Mouse (Mus musculus): ENCODE measurements around the gene Gm1673. TPM values are rescaled to one million over a fixed set of nuclear protein-coding genes. Genes with fewer than 3 reads are reported as not detected.

Gene Gm1673
- total and polyA plus RNA-seq, 2 experiments: 0.37 to 2.3 TPM

- Histone ChIP-seq H3K27ac (replicated peaks; ENCODE audit: insufficient read depth, low read depth, low read length) (no peak overlapping the region), H3K4me3 (ENCODE audit: insufficient read depth, low read depth, low read length) (no peak overlapping the region), H3K79me2 (ENCODE audit: control insufficient read depth, insufficient read depth, low read length) (no peaks in the 10 kb centered on the region), H3K4me1 (ENCODE audit: control insufficient read depth, insufficient read depth, low read length) (no peaks in the 10 kb centered on the region), H3K36me3 (ENCODE audit: control insufficient read depth, insufficient read depth, low read length) (no peaks in the 10 kb centered on the region), H3K27me3 (ENCODE audit: control insufficient read depth, insufficient read depth, low read length) (peaks cover 23% of the 10 kb centered on the region), H3K9ac (ENCODE audit: low read depth, low read length) (no peak overlapping the region)
- WGBS: 87% methylated on average over 3 of the region's 3 CpGs
- no peak for DNase-seq (ENCODE audit: extremely low read depth, low read depth, low spot score)
- TF ChIP-seq POLR2A (IDR thresholded peaks at IDR 0.05; ENCODE audit: extremely low read depth, insufficient read depth, low read length) (no peak), CTCF (IDR thresholded peaks at IDR 0.05; ENCODE audit: low read depth, low read length) (no peak)
Measured at GRCm38 (mm10) chr5:33998505-33998877, 15.3 kb downstream of the Gm1673 start.

- Histone ChIP-seq H3K27me3 (ENCODE audit: control insufficient read depth, insufficient read depth, low read length) (peaks cover 23% of the 10 kb centered on the region), H3K79me2 (ENCODE audit: control insufficient read depth, insufficient read depth, low read length) (no peaks in the 10 kb centered on the region), H3K4me1 (ENCODE audit: control insufficient read depth, insufficient read depth, low read length) (no peaks in the 10 kb centered on the region), H3K4me3 (ENCODE audit: insufficient read depth, low read depth, low read length) (no peak overlapping the region), H3K9ac (ENCODE audit: low read depth, low read length) (no peak overlapping the region), H3K36me3 (ENCODE audit: control insufficient read depth, insufficient read depth, low read length) (no peaks in the 10 kb centered on the region), H3K27ac (replicated peaks; ENCODE audit: insufficient read depth, low read depth, low read length) (no peak overlapping the region)
- WGBS: 67% methylated on average over 6 of the region's 6 CpGs
- TF ChIP-seq CTCF (IDR thresholded peaks at IDR 0.05; ENCODE audit: low read depth, low read length) (no peak), POLR2A (IDR thresholded peaks at IDR 0.05; ENCODE audit: extremely low read depth, insufficient read depth, low read length) (no peak)
- peak; percentile 72 for DNase-seq (ENCODE audit: extremely low read depth, low read depth, low spot score)
Measured at GRCm38 (mm10) chr5:33999466-34000090, 16.3 kb downstream of the Gm1673 start.

GRCm38 (mm10) chr5:34000809-34001208 is 17.6 kb downstream of the Gm1673 start:
- Histone ChIP-seq H3K4me3 (ENCODE audit: insufficient read depth, low read depth, low read length) (no peak overlapping the region), H3K4me1 (ENCODE audit: control insufficient read depth, insufficient read depth, low read length) (no peaks in the 10 kb centered on the region), H3K36me3 (ENCODE audit: control insufficient read depth, insufficient read depth, low read length) (no peaks in the 10 kb centered on the region), H3K79me2 (ENCODE audit: control insufficient read depth, insufficient read depth, low read length) (no peaks in the 10 kb centered on the region), H3K27ac (replicated peaks; ENCODE audit: insufficient read depth, low read depth, low read length) (no peak overlapping the region), H3K27me3 (ENCODE audit: control insufficient read depth, insufficient read depth, low read length) (peaks cover 17% of the 10 kb centered on the region), H3K9ac (ENCODE audit: low read depth, low read length) (no peak overlapping the region)
- 95% methylated on average over 25 of the region's 25 CpGs for WGBS
- DNase-seq (ENCODE audit: extremely low read depth, low read depth, low spot score): no peak
- TF ChIP-seq POLR2A (IDR thresholded peaks at IDR 0.05; ENCODE audit: extremely low read depth, insufficient read depth, low read length) (no peak), CTCF (IDR thresholded peaks at IDR 0.05; ENCODE audit: low read depth, low read length) (no peak)

GRCm38 (mm10) chr5:34001401-34001800 is 18.2 kb downstream of the Gm1673 start:
- 100% methylated on average over 1 of the region's 1 CpGs for WGBS

GRCm38 (mm10) chr5:34002636-34003035 is 19.4 kb downstream of the Gm1673 start:
- H3K4me1 ChIP-seq (ENCODE audit: control insufficient read depth, insufficient read depth, low read length): no peaks in the 10 kb centered on the region
- 96% methylated on average over 4 of the region's 4 CpGs for WGBS

More at GRCm38 (mm10) chr5:34001401-34001800, 18.2 kb downstream of the Gm1673 start:
- H3K4me1 ChIP-seq (ENCODE audit: control insufficient read depth, insufficient read depth, low read length): no peaks in the 10 kb centered on the region
- no peak overlapping the region for H3K27ac ChIP-seq (replicated peaks; ENCODE audit: insufficient read depth, low read depth, low read length)
- H3K79me2 ChIP-seq (ENCODE audit: control insufficient read depth, insufficient read depth, low read length): no peaks in the 10 kb centered on the region
- DNase-seq (ENCODE audit: extremely low read depth, low read depth, low spot score): no peak
- H3K4me3 ChIP-seq (ENCODE audit: insufficient read depth, low read depth, low read length): no peak overlapping the region
- peaks cover 11% of the 10 kb centered on the region for H3K27me3 ChIP-seq (ENCODE audit: control insufficient read depth, insufficient read depth, low read length)
- H3K9ac ChIP-seq (ENCODE audit: low read depth, low read length): no peak overlapping the region
- H3K36me3 ChIP-seq (ENCODE audit: control insufficient read depth, insufficient read depth, low read length): no peaks in the 10 kb centered on the region
- TF ChIP-seq POLR2A (IDR thresholded peaks at IDR 0.05; ENCODE audit: extremely low read depth, insufficient read depth, low read length): no peak
- no peak for TF ChIP-seq CTCF (IDR thresholded peaks at IDR 0.05; ENCODE audit: low read depth, low read length)

GRCm38 (mm10) chr5:34004618-34005017 is 21.4 kb downstream of the Gm1673 start:
- 70% methylated on average over 5 of the region's 5 CpGs for WGBS
- no peak overlapping the region for H3K4me3 ChIP-seq (ENCODE audit: insufficient read depth, low read depth, low read length)
- no peaks in the 10 kb centered on the region for H3K4me1 ChIP-seq (ENCODE audit: control insufficient read depth, insufficient read depth, low read length)
- TF ChIP-seq CTCF (IDR thresholded peaks at IDR 0.05; ENCODE audit: low read depth, low read length) (no peak), POLR2A (IDR thresholded peaks at IDR 0.05; ENCODE audit: extremely low read depth, insufficient read depth, low read length) (no peak)
- H3K27me3 ChIP-seq (ENCODE audit: control insufficient read depth, insufficient read depth, low read length): no peaks in the 10 kb centered on the region
- DNase-seq (ENCODE audit: extremely low read depth, low read depth, low spot score): no peak
- no peaks in the 10 kb centered on the region for H3K79me2 ChIP-seq (ENCODE audit: control insufficient read depth, insufficient read depth, low read length)
- H3K27ac ChIP-seq (replicated peaks; ENCODE audit: insufficient read depth, low read depth, low read length): no peak overlapping the region
- H3K9ac ChIP-seq (ENCODE audit: low read depth, low read length): no peak overlapping the region
- H3K36me3 ChIP-seq (ENCODE audit: control insufficient read depth, insufficient read depth, low read length): no peaks in the 10 kb centered on the region

More at GRCm38 (mm10) chr5:34002636-34003035, 19.4 kb downstream of the Gm1673 start:
- peaks cover 3% of the 10 kb centered on the region; the same call in 1 of the 2 replicates for H3K27me3 ChIP-seq (ENCODE audit: control insufficient read depth, insufficient read depth, low read length)
- no peak overlapping the region for H3K4me3 ChIP-seq (ENCODE audit: insufficient read depth, low read depth, low read length)
- H3K9ac ChIP-seq (ENCODE audit: low read depth, low read length): no peak overlapping the region
- no peak for DNase-seq (ENCODE audit: extremely low read depth, low read depth, low spot score)
- no peaks in the 10 kb centered on the region for H3K36me3 ChIP-seq (ENCODE audit: control insufficient read depth, insufficient read depth, low read length)
- no peak overlapping the region for H3K27ac ChIP-seq (replicated peaks; ENCODE audit: insufficient read depth, low read depth, low read length)
- TF ChIP-seq CTCF (IDR thresholded peaks at IDR 0.05; ENCODE audit: low read depth, low read length): no peak
- TF ChIP-seq POLR2A (IDR thresholded peaks at IDR 0.05; ENCODE audit: extremely low read depth, insufficient read depth, low read length): no peak
- no peaks in the 10 kb centered on the region for H3K79me2 ChIP-seq (ENCODE audit: control insufficient read depth, insufficient read depth, low read length)

Data from liver, adult 2 months (tissue).